Mouse (Mus musculus): ENCODE results near the gene Plekha6. TPM values are rescaled to one million over a fixed set of nuclear protein-coding genes. Genes with fewer than 3 reads are reported as not detected.
A peak's percentile ranks its signal among the peaks of the same experiment; 100 is the strongest.

Plekha6 gene
- polyA plus RNA-seq, 2 experiments, result 0.81 to 2.1 TPM

- ATAC-seq (ENCODE audit: insufficient read depth) (no peak), DNase-seq (ENCODE audit: low read depth in 3 of 3, low spot score in 3 of 3) (no peak)
- Histone ChIP-seq H3K27me3 (ENCODE audit: control insufficient read depth, insufficient read depth, low read length) (no peaks in the 10 kb centered on the region), H3K4me3 (ENCODE audit: insufficient read depth in 1 of 2, low read depth in 2 of 2, low read length in 2 of 2) (no peak overlapping the region), H3K9me3 (ENCODE audit: control insufficient read depth, low read length) (no peaks in the 10 kb centered on the region), H3K4me1 (replicated peaks; ENCODE audit: control insufficient read depth in 2 of 2, insufficient read depth in 2 of 2, low read length in 1 of 2) (peaks cover 0 to 19% of the 10 kb centered on the region in 2 experiments; a peak in 3 of 4 replicates), H3K4me2 (ENCODE audit: low read depth) (no peak overlapping the region), H3K27ac (no peak overlapping the region), H3K9ac (replicated peaks) (no peak overlapping the region), H3K36me3 (replicated peaks; ENCODE audit: control insufficient read depth, insufficient read depth, low read depth) (no peaks in the 10 kb centered on the region)
- TF ChIP-seq EP300 (IDR thresholded peaks at IDR 0.05; ENCODE audit: low read depth) (no peak), CTCF (IDR thresholded peaks at IDR 0.05; ENCODE audit: low read depth) (no peak)
- WGBS (ENCODE audit: insufficient replicate concordance), result 52% methylated on average over 3 of the region's 3 CpGs
Measured at GRCm38 (mm10) chr1:133252251-133252650, 88.2 kb downstream of the Plekha6 start.

GRCm38 (mm10) chr1:133252801-133253531 is 89.0 kb downstream of the Plekha6 start:
- Histone ChIP-seq H3K9ac (replicated peaks) (no peak overlapping the region), H3K4me1 (replicated peaks; ENCODE audit: control insufficient read depth in 2 of 2, insufficient read depth in 2 of 2, low read length in 1 of 2) (peaks cover 0 to 17% of the 10 kb centered on the region in 2 experiments; a peak in 3 of 4 replicates)
- ATAC-seq (ENCODE audit: insufficient read depth), result no peak

GRCm38 (mm10) chr1:133253532-133253866 is 89.5 kb downstream of the Plekha6 start:
- TF ChIP-seq EP300 (IDR thresholded peaks at IDR 0.05; ENCODE audit: low read depth) (no peak), CTCF (IDR thresholded peaks at IDR 0.05; ENCODE audit: low read depth) (no peak)
- peaks cover 0 to 17% of the 10 kb centered on the region in 2 experiments; a peak in 3 of 4 replicates for H3K4me1 ChIP-seq (replicated peaks; ENCODE audit: control insufficient read depth in 2 of 2, insufficient read depth in 2 of 2, low read length in 1 of 2)
- H3K4me3 ChIP-seq (ENCODE audit: insufficient read depth in 1 of 2, low read depth in 2 of 2, low read length in 2 of 2), result no peak overlapping the region
- DNase-seq (ENCODE audit: low read depth in 3 of 3, low spot score in 3 of 3) (no peak), ATAC-seq (ENCODE audit: insufficient read depth) (no peak)
- no peaks in the 10 kb centered on the region for H3K27me3 ChIP-seq (ENCODE audit: control insufficient read depth, insufficient read depth, low read length)
- no peaks in the 10 kb centered on the region for H3K9me3 ChIP-seq (ENCODE audit: control insufficient read depth, low read length)
- H3K36me3 ChIP-seq (replicated peaks; ENCODE audit: control insufficient read depth, insufficient read depth, low read depth), result no peaks in the 10 kb centered on the region
- WGBS (ENCODE audit: insufficient replicate concordance), result 65% methylated on average over 1 of the region's 1 CpGs
- no peak overlapping the region for H3K4me2 ChIP-seq (ENCODE audit: low read depth)
- no peak overlapping the region for H3K9ac ChIP-seq (replicated peaks)
- no peak overlapping the region for H3K27ac ChIP-seq

More at GRCm38 (mm10) chr1:133252801-133253531, 89.0 kb downstream of the Plekha6 start:
- H3K9me3 ChIP-seq (ENCODE audit: control insufficient read depth, low read length), result no peaks in the 10 kb centered on the region
- H3K4me3 ChIP-seq (ENCODE audit: insufficient read depth in 1 of 2, low read depth in 2 of 2, low read length in 2 of 2), result no peak overlapping the region
- TF ChIP-seq CTCF (IDR thresholded peaks at IDR 0.05; ENCODE audit: low read depth) (no peak), EP300 (IDR thresholded peaks at IDR 0.05; ENCODE audit: low read depth) (no peak)
- H3K36me3 ChIP-seq (replicated peaks; ENCODE audit: control insufficient read depth, insufficient read depth, low read depth), result no peaks in the 10 kb centered on the region
- H3K4me2 ChIP-seq (ENCODE audit: low read depth), result no peak overlapping the region
- no peak overlapping the region for H3K27ac ChIP-seq
- H3K27me3 ChIP-seq (ENCODE audit: control insufficient read depth, insufficient read depth, low read length), result no peaks in the 10 kb centered on the region
- WGBS (ENCODE audit: insufficient replicate concordance), result 48% methylated on average over 10 of the region's 10 CpGs
- no peak for DNase-seq (ENCODE audit: low read depth in 3 of 3, low spot score in 3 of 3)

GRCm38 (mm10) chr1:133254226-133254625 is 90.2 kb downstream of the Plekha6 start:
- TF ChIP-seq CTCF (IDR thresholded peaks at IDR 0.05; ENCODE audit: low read depth), result no peak
- TF ChIP-seq EP300 (IDR thresholded peaks at IDR 0.05; ENCODE audit: low read depth), result no peak
- Histone ChIP-seq H3K4me2 (ENCODE audit: low read depth) (no peak overlapping the region), H3K9ac (replicated peaks) (no peak overlapping the region), H3K4me1 (replicated peaks; ENCODE audit: control insufficient read depth in 2 of 2, insufficient read depth in 2 of 2, low read length in 1 of 2) (peaks cover 0 to 19% of the 10 kb centered on the region in 2 experiments; a peak in 3 of 4 replicates), H3K36me3 (replicated peaks; ENCODE audit: control insufficient read depth, insufficient read depth, low read depth) (no peaks in the 10 kb centered on the region), H3K27me3 (ENCODE audit: control insufficient read depth, insufficient read depth, low read length) (no peaks in the 10 kb centered on the region), H3K9me3 (ENCODE audit: control insufficient read depth, low read length) (no peaks in the 10 kb centered on the region), H3K27ac (no peak overlapping the region), H3K4me3 (ENCODE audit: insufficient read depth in 1 of 2, low read depth in 2 of 2, low read length in 2 of 2) (no peak overlapping the region)
- DNase-seq (ENCODE audit: low read depth in 3 of 3, low spot score in 3 of 3) (no peak), ATAC-seq (ENCODE audit: insufficient read depth) (no peak)
- 68% methylated on average over 6 of the region's 6 CpGs for WGBS (ENCODE audit: insufficient replicate concordance)

- no peak overlapping the region for H3K4me3 ChIP-seq (ENCODE audit: insufficient read depth in 1 of 2, low read depth in 2 of 2, low read length in 2 of 2)
Measured at GRCm38 (mm10) chr1:133254856-133255764, 91.1 kb downstream of the Plekha6 start.

More at GRCm38 (mm10) chr1:133254856-133255764, 91.1 kb downstream of the Plekha6 start:
- 33% methylated on average over 9 of the region's 9 CpGs for WGBS (ENCODE audit: insufficient replicate concordance)
- Histone ChIP-seq H3K36me3 (replicated peaks; ENCODE audit: control insufficient read depth, insufficient read depth, low read depth) (no peaks in the 10 kb centered on the region), H3K4me2 (ENCODE audit: low read depth) (no peak overlapping the region), H3K27ac (no peak overlapping the region), H3K9ac (replicated peaks) (no peak overlapping the region), H3K9me3 (ENCODE audit: control insufficient read depth, low read length) (no peaks in the 10 kb centered on the region), H3K4me1 (replicated peaks; ENCODE audit: control insufficient read depth in 2 of 2, insufficient read depth in 2 of 2, low read length in 1 of 2) (peaks cover 0 to 19% of the 10 kb centered on the region in 2 experiments; a peak in 3 of 4 replicates), H3K27me3 (ENCODE audit: control insufficient read depth, insufficient read depth, low read length) (no peaks in the 10 kb centered on the region; the same call in 1 of the 2 replicates)
- peak; percentile 42 for ATAC-seq (ENCODE audit: insufficient read depth)
- no peak for TF ChIP-seq EP300 (IDR thresholded peaks at IDR 0.05; ENCODE audit: low read depth)
- TF ChIP-seq CTCF (IDR thresholded peaks at IDR 0.05; ENCODE audit: low read depth), result no peak
- peak in 1 of 3 experiments; percentile 17 for DNase-seq (ENCODE audit: low read depth in 3 of 3, low spot score in 3 of 3)
